Mouse (Mus musculus) ES-Bruce4 (cell line): ENCODE data around the gene Olfr1394.

Source experiments
- CTCF ChIP-seq: IDR thresholded peaks from one replicate; pipeline ENCODE4 v1.8.1; 2011; ENCODE audit warnings: low read depth, low read length
- EP300 ChIP-seq: IDR thresholded peaks from 2 replicates; pipeline ENCODE4 v1.6.1; 2011; ENCODE audit warnings: low read depth, low read length; ENCODE audit not compliant: insufficient read depth
- POLR2A ChIP-seq: IDR thresholded peaks from one replicate; pipeline ENCODE4 v1.8.1; 2011; ENCODE audit warnings: low read length; ENCODE audit not compliant: insufficient read depth

DNA sequence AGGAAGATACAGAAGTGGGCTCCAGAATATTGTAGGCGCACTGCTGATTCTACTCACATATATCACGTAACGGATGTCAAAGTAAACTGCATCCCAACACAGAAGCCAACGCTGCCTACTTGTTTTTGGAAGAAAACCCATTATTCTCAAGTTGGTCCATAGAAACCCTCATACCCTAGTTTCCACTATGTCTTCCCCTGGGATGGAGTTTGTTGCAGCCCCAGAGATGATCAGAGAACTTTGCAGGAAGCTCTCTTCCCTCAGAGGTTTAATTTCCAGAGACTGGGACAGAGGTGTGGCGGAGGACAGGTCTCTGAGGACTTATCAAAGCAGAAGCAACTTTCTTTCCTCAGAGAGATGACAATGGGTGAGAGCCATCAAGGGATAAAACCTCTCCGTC, 12.2 kb upstream of the Olfr1394 start, which contains the start of gene Olfr1395:
- no peak for TF ChIP-seq POLR2A
- no peak for TF ChIP-seq EP300
- TF ChIP-seq CTCF: no peak
